Mouse (Mus musculus) spleen, adult 2 months (tissue): ENCODE data around the gene Cacna1e. TPM values are rescaled to one million over a fixed set of nuclear protein-coding genes. Genes with fewer than 3 reads are reported as not detected.
A peak's percentile ranks its signal among the peaks of the same experiment; 100 is the strongest.

ENCODE experiments used
- DNase-seq, 2 experiments: peaks; one replicate each; pipeline versions ENCODE4 v3.0.0 to v3.0.0-alpha.2; 2012 to 2021; ENCODE audit warnings: low spot score in 2 of 2, low read depth in 1 of 2
- H3K27ac ChIP-seq: fragments of 200-500 bp; 2 replicates; pipeline ENCODE4 v1.5.1; 2012; ENCODE audit warnings: low read length, inconsistent platforms; ENCODE audit not compliant: insufficient read depth
- H3K27me3 ChIP-seq: fragments of 200-500 bp; 2 replicates; pipeline ENCODE4 v1.6.1; 2012; ENCODE audit warnings: mild to moderate bottlenecking, moderate library complexity, low read length, inconsistent platforms; ENCODE audit not compliant: control insufficient read depth, insufficient read depth
- H3K36me3 ChIP-seq: fragments of 200-500 bp; 2 replicates; pipeline ENCODE4 v1.6.1; 2012; ENCODE audit warnings: mild to moderate bottlenecking, low read length, inconsistent platforms; ENCODE audit not compliant: control insufficient read depth, insufficient read depth
- H3K4me1 ChIP-seq: fragments of 200-500 bp; 2 replicates; pipeline ENCODE4 v1.6.1; 2011; ENCODE audit warnings: inconsistent platforms; ENCODE audit not compliant: control insufficient read depth, insufficient read depth, insufficient read length
- H3K4me3 ChIP-seq: fragments of 200-500 bp; 2 replicates; pipeline ENCODE4 v1.5.1; 2011; ENCODE audit warnings: mild to moderate bottlenecking, inconsistent platforms; ENCODE audit not compliant: insufficient read depth, insufficient read length; ENCODE audit errors: extremely low read depth
- CTCF ChIP-seq: fragments of 200-500 bp; IDR thresholded peaks from 2 replicates; pipeline ENCODE4 v1.5.1; 2011; ENCODE audit warnings: mild to moderate bottlenecking, inconsistent platforms; ENCODE audit not compliant: insufficient read depth, insufficient read length, insufficient replicate concordance; ENCODE audit errors: extremely low read depth
- POLR2A ChIP-seq: fragments of 200-500 bp; IDR thresholded peaks from 2 replicates; pipeline ENCODE4 v1.6.1; 2011; ENCODE audit warnings: low read depth, low read length, inconsistent platforms
- WGBS: fragments of 180-500 bp; shearing (Covaris S2); methylation state at CpG from one replicate; pipeline ENCODE4 v1.1.7; 2018; 5-methylcytosine and 5-hydroxymethylcytosine counted together
- polyA plus RNA-seq: library from polyadenylated mRNA; depleted of rRNA; stranded (reverse); fragments of >200 nt; gene quantifications from 2 replicates; pipeline ENCODE4 v1.2.3, GENCODE M21; 2012

Gene Cacna1e
- polyA plus RNA-seq, 1 experiment, result 7.0 TPM

DNA sequence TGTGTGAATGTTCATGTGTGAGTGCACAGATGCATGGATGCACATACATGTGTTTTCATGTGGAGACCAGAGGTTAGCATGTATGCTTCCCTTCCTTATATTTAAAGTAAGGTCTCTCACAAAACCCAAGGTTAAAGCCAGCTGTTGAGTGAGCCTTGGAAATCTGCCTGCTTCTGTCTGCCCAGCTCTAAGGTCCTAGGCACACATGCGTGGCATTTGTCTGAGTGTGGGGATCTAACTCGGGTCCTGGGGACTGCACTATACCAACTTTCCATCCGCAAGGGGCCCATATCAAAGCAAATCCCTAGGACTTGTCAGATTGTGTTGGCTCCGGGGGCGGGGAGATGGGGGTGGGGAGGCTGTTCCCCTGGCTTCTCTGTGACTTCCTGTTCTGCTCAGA, 96.9 kb downstream of the Cacna1e start:
- DNase-seq, result no peak
- H3K27me3 ChIP-seq, result no peaks in the 10 kb centered on the region
- H3K36me3 ChIP-seq, result no peaks in the 10 kb centered on the region
- TF ChIP-seq CTCF (no peak), POLR2A (no peak)
- H3K4me1 ChIP-seq, result peaks cover 15% of the 10 kb centered on the region; the same call in 1 of the 2 replicates
- 57% methylated on average over 5 of the region's 5 CpGs for WGBS
- no peak overlapping the region for H3K4me3 ChIP-seq
- H3K27ac ChIP-seq, result no peak overlapping the region

GRCm38 (mm10) chr1:154786243-154786669, 98.0 kb downstream of the Cacna1e start:
- H3K4me3 ChIP-seq, result no peak overlapping the region

GRCm38 (mm10) chr1:154784862-154785261, 99.4 kb downstream of the Cacna1e start:
- TF ChIP-seq POLR2A (no peak), CTCF (no peak)
- H3K4me3 ChIP-seq, result no peak overlapping the region
- H3K27ac ChIP-seq, result no peak overlapping the region
- 42% methylated on average over 12 of the region's 12 CpGs for WGBS
- no peak for DNase-seq
- H3K27me3 ChIP-seq, result no peaks in the 10 kb centered on the region
- H3K36me3 ChIP-seq, result no peaks in the 10 kb centered on the region
- peaks cover 2% of the 10 kb centered on the region; the same call in 1 of the 2 replicates for H3K4me1 ChIP-seq

More at GRCm38 (mm10) chr1:154786243-154786669, 98.0 kb downstream of the Cacna1e start:
- WGBS, result 2% methylated on average over 4 of the region's 4 CpGs
- peak; percentile 86; the same call in 1 of the 2 replicates for TF ChIP-seq CTCF
- TF ChIP-seq POLR2A, result no peak
- H3K36me3 ChIP-seq, result no peaks in the 10 kb centered on the region
- H3K4me1 ChIP-seq, result peaks cover 4% of the 10 kb centered on the region; the same call in 1 of the 2 replicates
- peak; percentile 78 to 86 for DNase-seq
- H3K27me3 ChIP-seq, result no peaks in the 10 kb centered on the region
- H3K27ac ChIP-seq, result no peak overlapping the region

DNA sequence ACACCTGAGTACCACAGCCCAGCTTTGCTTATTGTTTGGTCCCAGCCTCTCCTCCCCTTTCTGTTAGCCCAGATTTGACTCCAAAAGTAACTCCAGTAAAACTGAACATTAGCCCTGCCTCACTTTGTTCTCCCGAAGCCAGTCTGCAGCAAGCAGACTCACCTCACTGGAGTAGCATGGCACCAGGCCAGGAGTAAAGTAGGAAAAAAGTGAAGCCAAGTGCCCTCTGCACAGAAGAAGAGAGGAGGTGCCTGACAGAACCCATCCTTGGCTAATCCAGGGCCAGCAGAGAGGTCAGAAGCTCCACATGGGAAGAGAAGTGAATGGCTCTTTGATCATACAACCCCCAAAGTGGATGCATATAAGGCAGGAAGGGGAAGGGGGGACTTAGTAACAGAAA, 100.8 kb downstream of the Cacna1e start:
- TF ChIP-seq POLR2A, result no peak
- no peak for TF ChIP-seq CTCF
- Histone ChIP-seq H3K4me3 (no peak overlapping the region), H3K27me3 (no peaks in the 10 kb centered on the region), H3K27ac (no peak overlapping the region), H3K36me3 (no peaks in the 10 kb centered on the region), H3K4me1 (peaks cover 2% of the 10 kb centered on the region; the same call in 1 of the 2 replicates)
- 75% methylated on average over 1 of the region's 1 CpGs for WGBS
- DNase-seq, result no peak

- DNase-seq, result no peak
- WGBS, result 81% methylated on average over 11 of the region's 11 CpGs
- TF ChIP-seq CTCF (no peak), POLR2A (no peak)
- Histone ChIP-seq H3K27me3 (no peaks in the 10 kb centered on the region), H3K4me3 (no peak overlapping the region), H3K27ac (no peak overlapping the region), H3K4me1 (no peaks in the 10 kb centered on the region), H3K36me3 (no peaks in the 10 kb centered on the region)
These were observed 104.3 kb downstream of the Cacna1e start for GRCm38 (mm10) chr1:154779908-154780514.

DNA sequence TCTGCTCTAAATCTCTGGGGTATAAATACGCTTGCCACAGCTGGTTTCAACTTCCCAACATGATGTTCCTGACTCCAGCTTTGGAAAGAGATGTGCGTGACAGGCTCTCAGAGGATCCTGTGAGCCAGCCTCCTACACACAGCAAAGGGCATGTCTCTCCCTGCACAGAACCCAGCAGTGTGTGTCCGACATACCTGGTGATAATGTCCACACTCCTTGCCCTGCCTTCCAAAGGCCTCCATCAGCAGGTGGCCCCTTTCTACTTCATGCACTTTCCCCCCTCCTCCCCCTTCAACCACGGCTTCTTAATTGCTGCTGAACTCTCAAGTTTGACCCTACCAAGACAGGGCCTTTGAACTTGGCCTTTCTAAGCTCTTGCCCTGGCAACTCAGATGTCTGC, 108.0 kb downstream of the Cacna1e start:
- Histone ChIP-seq H3K27me3 (no peaks in the 10 kb centered on the region), H3K36me3 (no peaks in the 10 kb centered on the region), H3K4me3 (no peak overlapping the region), H3K4me1 (no peaks in the 10 kb centered on the region), H3K27ac (no peak overlapping the region)
- 73% methylated on average over 4 of the region's 4 CpGs for WGBS
- TF ChIP-seq POLR2A (no peak), CTCF (no peak)
- no peak for DNase-seq

GRCm38 (mm10) chr1:154774468-154774867, 109.8 kb downstream of the Cacna1e start:
- no peaks in the 10 kb centered on the region for H3K36me3 ChIP-seq
- H3K27me3 ChIP-seq, result no peaks in the 10 kb centered on the region
- H3K27ac ChIP-seq, result no peak overlapping the region
- DNase-seq, result no peak
- no peak for TF ChIP-seq CTCF
- TF ChIP-seq POLR2A, result no peak
- no peaks in the 10 kb centered on the region for H3K4me1 ChIP-seq
- WGBS, result 91% methylated on average over 3 of the region's 3 CpGs
- H3K4me3 ChIP-seq, result no peak overlapping the region
